Comparison of ENCODE assay signal across 9 mouse cellular contexts in genomic region chr13:69481026-69481425, GRCm38 (mm10). TPM values are rescaled to one million over a fixed set of nuclear protein-coding genes. Genes with fewer than 3 reads are reported as not detected.
DNase-seq lines count a peak whose midpoint lies in the region; ATAC-seq and TF ChIP-seq lines count a peak whose summit lies in the region.
"Had no signal": no experiment of that assay in that cellular context is flagged by ENCODE, and none has a peak within 500 bp of the region (broad histone marks: within the 10 kb centered on the region; RNA-seq: fewer than 3 reads in every experiment).

No protein-coding gene starts in this region.

- ATAC-seq in embryonic facial prominence, embryonic 13.5 days (ENCODE audit: insufficient number of reproducible peaks, insufficient read depth, low FRiP score, low TSS enrichment, low read depth) = no peak
- ATAC-seq in heart, postnatal 0 days (ENCODE audit: insufficient read depth, low read depth) = peak; percentile 67
- no peak for ATAC-seq in lung, postnatal 0 days
- ATAC-seq in inflammation-experienced regulatory T-cells, adult 6 months = no peak

- H3K4me1 ChIP-seq in lung, adult 2 months (ENCODE audit: control insufficient read depth, insufficient read depth, low read length) = peaks cover 8% of the 10 kb centered on the region; the same call in 1 of the 2 replicates
- H3K4me1 ChIP-seq in embryonic facial prominence, embryonic 13.5 days = peaks cover 21% of the 10 kb centered on the region
- peaks cover 19% of the 10 kb centered on the region for H3K4me1 ChIP-seq in heart, postnatal 0 days (ENCODE audit: control insufficient read depth, insufficient read depth)
- peaks cover 5% of the 10 kb centered on the region; the same call in 1 of the 2 replicates for H3K4me1 ChIP-seq in lung, postnatal 0 days (ENCODE audit: insufficient read depth, low read depth, low read length)
- H3K4me1 ChIP-seq: liver, embryonic 15.5 days had no signal

- peak; percentile 10 for DNase-seq in lung, adult 2 months
- no peak for DNase-seq in lung, postnatal 25 days (ENCODE audit: low spot score)
- DNase-seq in heart, postnatal 0 days (ENCODE audit: low spot score) = peak; percentile 66
- no peak for DNase-seq in lung, postnatal 0 days (ENCODE audit: low spot score)
- DNase-seq in thymus, postnatal 14 days = no peak
- DNase-seq in adipocyte (ENCODE audit: low spot score) = no peak

- TF ChIP-seq POLR2A in lung, adult 2 months (IDR thresholded peaks at IDR 0.05; ENCODE audit: borderline replicate concordance, extremely low read depth, low read depth, low read length) = no peak

- no peak for TF ChIP-seq CTCF in lung, adult 2 months (IDR thresholded peaks at IDR 0.05; ENCODE audit: insufficient read depth, low read length)
- TF ChIP-seq CTCF in heart, postnatal 0 days (IDR thresholded peaks at IDR 0.05; ENCODE audit: low read depth) = no peak
- no peak for TF ChIP-seq CTCF in lung, postnatal 0 days (IDR thresholded peaks at IDR 0.05)

- no peak overlapping the region for H3K9ac ChIP-seq in embryonic facial prominence, embryonic 13.5 days
- H3K9ac ChIP-seq in heart, postnatal 0 days (replicated peaks; ENCODE audit: low read depth, low read length) = no peak overlapping the region
- no peak overlapping the region for H3K9ac ChIP-seq in lung, postnatal 0 days (replicated peaks; ENCODE audit: low read depth)
- H3K9ac ChIP-seq: liver, embryonic 15.5 days had no signal

- H3K36me3 ChIP-seq in embryonic facial prominence, embryonic 13.5 days = no peaks in the 10 kb centered on the region
- no peaks in the 10 kb centered on the region for H3K36me3 ChIP-seq in heart, postnatal 0 days (replicated peaks; ENCODE audit: control insufficient read depth, insufficient read depth, low read length)
- no peaks in the 10 kb centered on the region for H3K36me3 ChIP-seq in lung, postnatal 0 days (ENCODE audit: insufficient read depth, low read length)
- H3K36me3 ChIP-seq: liver, embryonic 15.5 days had no signal

- no peak for TF ChIP-seq EP300 in heart, postnatal 0 days (IDR thresholded peaks at IDR 0.05; ENCODE audit: low read depth)
- no peak for TF ChIP-seq EP300 in lung, postnatal 0 days (IDR thresholded peaks at IDR 0.05)

- H3K27me3 ChIP-seq in embryonic facial prominence, embryonic 13.5 days = peaks cover 54% of the 10 kb centered on the region
- no peaks in the 10 kb centered on the region for H3K27me3 ChIP-seq in heart, postnatal 0 days (ENCODE audit: control insufficient read depth, insufficient read depth, low read length)
- 0 out of 2 replicates have a peak, but pooled peaks cover 5% of the 10 kb centered on the region for H3K27me3 ChIP-seq in lung, postnatal 0 days (replicated peaks; ENCODE audit: insufficient read depth, low read length)

- H3K9me3 ChIP-seq in embryonic facial prominence, embryonic 13.5 days = no peaks in the 10 kb centered on the region
- H3K9me3 ChIP-seq in heart, postnatal 0 days (replicated peaks; ENCODE audit: control insufficient read depth, low read length) = no peaks in the 10 kb centered on the region
- no peaks in the 10 kb centered on the region for H3K9me3 ChIP-seq in lung, postnatal 0 days (ENCODE audit: low read length)
- H3K9me3 ChIP-seq: liver, embryonic 15.5 days had no signal

- no peak overlapping the region for H3K4me3 ChIP-seq in lung, adult 2 months (replicated peaks; ENCODE audit: extremely low read depth, low read depth, low read length)
- H3K4me3 ChIP-seq in embryonic facial prominence, embryonic 13.5 days = no peak overlapping the region
- no peak overlapping the region for H3K4me3 ChIP-seq in heart, postnatal 0 days (ENCODE audit: low read depth, low read length)
- no peak overlapping the region for H3K4me3 ChIP-seq in lung, postnatal 0 days (ENCODE audit: low read depth, low read length)
- H3K4me3 ChIP-seq: liver, embryonic 15.5 days had no signal

- H3K4me2 ChIP-seq in embryonic facial prominence, embryonic 13.5 days = peak overlapping the region; percentile 58
- peak overlapping the region; percentile 60 for H3K4me2 ChIP-seq in heart, postnatal 0 days (ENCODE audit: low read depth, low read length)
- peak overlapping the region; percentile 55; the same call in 1 of the 2 replicates for H3K4me2 ChIP-seq in lung, postnatal 0 days (replicated peaks; ENCODE audit: low read depth, low read length)

- H3K27ac ChIP-seq in embryonic facial prominence, embryonic 13.5 days = no peak overlapping the region
- peak overlapping the region; percentile 85 for H3K27ac ChIP-seq in heart, postnatal 0 days (ENCODE audit: low read depth)
- no peak overlapping the region for H3K27ac ChIP-seq in lung, postnatal 0 days (ENCODE audit: low read length)
- H3K27ac ChIP-seq: liver, embryonic 15.5 days had no signal

- 14% methylated on average over 8 of the region's 8 CpGs for WGBS in lung, adult 2 months
- WGBS in embryonic facial prominence, embryonic 13.5 days = 4% methylated on average over 8 of the region's 8 CpGs
- WGBS in heart, postnatal 0 days = 12% methylated on average over 8 of the region's 8 CpGs
- 15% methylated on average over 8 of the region's 8 CpGs for WGBS in lung, postnatal 0 days

RNA-seq across cellular contexts. Expression of gene Nsun2, which starts 52.5 kb away (rescaled TPM):
- 19.3 and 28.7 TPM in 2 replicates for polyA plus RNA-seq in lung, adult 2 months (2012; rRNA removed)
- polyA plus RNA-seq in embryonic facial prominence, embryonic 13.5 days (2015; fragmentation: Nextera tagmentation; extraction: Ambion mirVana) = 119 and 121 TPM in 2 replicates
- total RNA-seq in heart, postnatal 0 days (2014; rRNA removed; ENCODE audit: low replicate concordance) = 21.7 and 21.8 TPM in 2 replicates
- 34.2 and 34.3 TPM in 2 replicates for polyA plus RNA-seq in heart, postnatal 0 days (2015; fragmentation: Nextera tagmentation; extraction: Ambion mirVana)
- polyA plus RNA-seq in lung, postnatal 0 days (2015; fragmentation: Nextera tagmentation; extraction: Ambion mirVana) = 34.7 and 38.1 TPM in 2 replicates
- polyA plus RNA-seq in inflammation-experienced regulatory T-cells, adult 6 months (2017; shearing (Covaris generic)) = 10 to 100 TPM; 17.2 to 38.5 (median 30.6) TPM

RNA-seq across cellular contexts. Expression of gene Tent4a, which starts 53.4 kb away (rescaled TPM):
- polyA plus RNA-seq in lung, adult 2 months (2012; rRNA removed) = 12.0 and 12.5 TPM in 2 replicates
- polyA plus RNA-seq in embryonic facial prominence, embryonic 13.5 days (2015; fragmentation: Nextera tagmentation; extraction: Ambion mirVana) = 6.4 and 7.2 TPM in 2 replicates
- total RNA-seq in heart, postnatal 0 days (2014; rRNA removed; ENCODE audit: low replicate concordance) = 6.5 and 10.6 TPM in 2 replicates
- polyA plus RNA-seq in heart, postnatal 0 days (2015; fragmentation: Nextera tagmentation; extraction: Ambion mirVana) = 1.6 and 1.9 TPM in 2 replicates
- 3.1 TPM in 2 replicates for polyA plus RNA-seq in lung, postnatal 0 days (2015; fragmentation: Nextera tagmentation; extraction: Ambion mirVana)
- 1 to 10 TPM; 3.7 to 5.8 (median 4.9) TPM for polyA plus RNA-seq in inflammation-experienced regulatory T-cells, adult 6 months (2017; shearing (Covaris generic))

Comparison
In these comparisons a context has a peak if more than half of its experiments do, and no peak if none do; other contexts are left out.
1. DNase-seq: peak in lung, adult 2 months (single experiment) and heart, postnatal 0 days (single experiment); none in lung, postnatal 25 days (single experiment), lung, postnatal 0 days (single experiment), thymus, postnatal 14 days (single experiment) and adipocyte (single experiment).
2. Peak in every context shown above with its lines, with median percentiles within 50 percentile points of each other: H3K4me2 ChIP-seq.